Mouse (Mus musculus) forelimb bud, embryonic 11.5 days (tissue): ENCODE data around the gene Prkce.

Experiments used
- DNase-seq: peaks from one replicate; pipeline ENCODE4 v3.0.0-alpha.2; 2012; ENCODE audit warnings: low read depth, low spot score

Gene Prkce

GRCm38 (mm10) chr17:86167320-86168230 is at the start of gene Prkce:
Gene Prkce (plus strand): TSS chr17:86167785.
- peak; percentile 90 for DNase-seq

GRCm38 (mm10) chr17:86123146-86123545 is 44.4 kb upstream of the Prkce start:
- peak; percentile 0 for DNase-seq

GRCm38 (mm10) chr17:86125908-86126307 is 41.7 kb upstream of the Prkce start:
- peak; percentile 11 for DNase-seq

GRCm38 (mm10) chr17:86128198-86128597 is 39.4 kb upstream of the Prkce start:
- DNase-seq: no peak

- DNase-seq: no peak
Measured at GRCm38 (mm10) chr17:86132534-86132933, 35.1 kb upstream of the Prkce start.

GRCm38 (mm10) chr17:86134461-86134860 is 33.1 kb upstream of the Prkce start:
- no peak for DNase-seq

- no peak for DNase-seq
Measured at GRCm38 (mm10) chr17:86135835-86136234, 31.8 kb upstream of the Prkce start.

- no peak for DNase-seq
Measured at GRCm38 (mm10) chr17:86144537-86145078, 23.0 kb upstream of the Prkce start.

- peak; percentile 93 for DNase-seq
Measured at GRCm38 (mm10) chr17:86145079-86145951, 22.3 kb upstream of the Prkce start, which contains the start of gene Srbd1. Gene Srbd1 (minus strand): TSS chr17:86145175.

- no peak for DNase-seq
Measured at GRCm38 (mm10) chr17:86149726-86150125, 17.9 kb upstream of the Prkce start.

- DNase-seq: peak; percentile 86
Measured at GRCm38 (mm10) chr17:86150867-86151348, 16.7 kb upstream of the Prkce start.

- no peak for DNase-seq
Measured at GRCm38 (mm10) chr17:86156999-86157398, 10.6 kb upstream of the Prkce start.

- DNase-seq: no peak
Measured at GRCm38 (mm10) chr17:86162672-86163071, 4.9 kb upstream of the Prkce start.

- no peak for DNase-seq
Measured at GRCm38 (mm10) chr17:86164416-86164815, 3.2 kb upstream of the Prkce start.

- peak; percentile 39 for DNase-seq
Measured at GRCm38 (mm10) chr17:86166051-86166566, 1.5 kb upstream of the Prkce start.

GRCm38 (mm10) chr17:86166567-86167319 is 842 bp upstream of the Prkce start:
- peak; percentile 60 for DNase-seq

GRCm38 (mm10) chr17:86168231-86168981 is 821 bp downstream of the Prkce start:
- DNase-seq: no peak

GRCm38 (mm10) chr17:86169092-86169491 is 1.5 kb downstream of the Prkce start:
- no peak for DNase-seq

GRCm38 (mm10) chr17:86170164-86170958 is 2.8 kb downstream of the Prkce start:
- DNase-seq: no peak
